Mouse (Mus musculus): ENCODE results near the gene Scly.

DNA sequence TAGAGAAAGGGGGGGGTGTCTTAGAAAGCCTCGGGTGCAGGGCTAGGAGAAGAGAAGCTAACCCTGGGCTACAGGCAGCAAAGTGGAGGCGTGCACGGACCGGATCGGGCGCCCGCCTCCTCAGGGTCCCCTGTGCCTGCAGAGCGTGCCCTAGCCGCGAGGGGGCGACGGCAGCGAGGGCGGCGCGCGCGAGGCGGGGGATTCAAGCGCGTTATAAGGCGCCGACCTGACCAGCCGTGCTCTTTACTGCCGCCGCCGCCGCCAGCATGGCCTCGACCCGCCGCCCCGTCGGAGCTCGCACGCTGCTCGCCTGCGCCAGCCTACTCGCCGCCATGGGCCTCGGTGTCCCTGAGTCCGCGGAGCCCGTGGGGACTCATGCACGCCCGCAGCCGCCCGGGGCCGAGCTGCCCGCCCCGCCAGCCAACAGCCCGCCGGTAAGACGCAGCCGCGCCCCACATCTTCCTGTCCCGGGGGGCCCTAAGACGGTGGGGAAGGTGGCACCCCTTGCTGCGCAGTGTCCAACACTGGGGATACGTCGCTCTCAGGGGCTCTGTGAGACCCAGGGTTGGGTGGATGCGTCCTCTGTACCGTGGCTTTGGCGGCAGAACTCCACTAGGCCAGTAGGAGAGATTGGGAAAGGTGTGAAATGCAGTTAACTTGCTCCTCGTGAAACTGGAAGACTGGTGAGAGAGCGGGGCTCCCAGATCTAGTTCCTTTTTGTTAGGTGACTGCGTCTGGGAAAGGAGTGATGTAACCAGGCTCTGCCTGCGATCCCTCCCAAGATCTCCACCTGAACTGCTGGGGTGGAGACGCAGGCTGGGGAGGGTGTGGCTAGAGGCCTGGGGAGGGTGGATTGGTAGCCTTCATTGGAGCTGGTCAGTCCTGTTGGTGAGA, 68.3 kb downstream of the Scly start, which contains the start of gene Erfe:
- TF ChIP-seq CTCF (IDR thresholded peaks at IDR 0.05; ENCODE audit: insufficient read depth, low read length) (peak; percentile 32; the same call in 1 of the 2 replicates), POLR2A (IDR thresholded peaks at IDR 0.05; ENCODE audit: borderline replicate concordance, extremely low read depth, low read depth, low read length) (no peak)
